Mouse (Mus musculus) forebrain, embryonic 16.5 days (tissue): ENCODE data around the gene Slc4a5. TPM values are rescaled to one million over a fixed set of nuclear protein-coding genes. Genes with fewer than 3 reads are reported as not detected.
A peak's percentile ranks its signal among the peaks of the same experiment; 100 is the strongest.

Source experiments
- ATAC-seq: fragments of 200-750 bp; cut with Nextera tagmentation; 2 replicates; pipeline ENCODE4 v1.8.0; 2017; ENCODE audit warnings: mild to moderate bottlenecking, moderate library complexity
- H3K27ac ChIP-seq: fragments of 300-500 bp; sonication (generic); 2 replicates; pipeline ENCODE4 v1.5.1; 2014; ENCODE audit warnings: low read length, control low read depth
- H3K27me3 ChIP-seq: fragments of 300-500 bp; sonication (generic); replicated peaks from 2 replicates; pipeline ENCODE4 v1.6.1; 2014; ENCODE audit warnings: low read length; ENCODE audit not compliant: control insufficient read depth, insufficient read depth
- H3K36me3 ChIP-seq: fragments of 300-500 bp; sonication (generic); 2 replicates; pipeline ENCODE4 v1.6.1; 2014; ENCODE audit not compliant: control insufficient read depth, insufficient read depth
- H3K4me1 ChIP-seq: fragments of 300-500 bp; sonication (generic); replicated peaks from 2 replicates; pipeline ENCODE4 v1.6.1; 2014; ENCODE audit warnings: low read length; ENCODE audit not compliant: control insufficient read depth, insufficient read depth
- H3K4me2 ChIP-seq: fragments of 300-500 bp; sonication (generic); 2 replicates; pipeline ENCODE4 v1.6.1; 2014; ENCODE audit warnings: mild to moderate bottlenecking, low read length, control low read depth
- H3K4me3 ChIP-seq: fragments of 300-500 bp; sonication (generic); replicated peaks from 2 replicates; pipeline ENCODE4 v1.5.1; 2014; ENCODE audit warnings: mild to moderate bottlenecking, low read length, control low read depth
- H3K9ac ChIP-seq: fragments of 300-500 bp; sonication (generic); replicated peaks from 2 replicates; pipeline ENCODE4 v1.6.1; 2014; ENCODE audit warnings: low read depth, low read length, control low read depth
- H3K9me3 ChIP-seq: fragments of 300-500 bp; sonication (generic); 2 replicates; pipeline ENCODE4 v1.6.1; 2016; ENCODE audit warnings: low read length; ENCODE audit not compliant: control insufficient read depth
- WGBS: fragments of 180-500 bp; shearing (Covaris S2); extraction: QIAGEN DNeasy Blood & Tissue Kit; methylation state at CpG from one replicate; pipeline ENCODE4 v1.1.7; 2014; 5-methylcytosine and 5-hydroxymethylcytosine counted together
- polyA plus RNA-seq: library from polyadenylated mRNA; unstranded; fragments of >200 nt; fragmentation: Nextera tagmentation; extraction: Ambion mirVana; gene quantifications from 2 replicates; pipeline ENCODE4 v1.2.1, GENCODE M21; 2015

The Slc4a5 gene
- polyA plus RNA-seq, 1 experiment from 2014 or later, result 0.52 TPM

- peaks cover 13% of the 10 kb centered on the region for H3K4me1 ChIP-seq
- peaks cover 15% of the 10 kb centered on the region for H3K36me3 ChIP-seq
- ATAC-seq, result no peak
- no peak overlapping the region for H3K9ac ChIP-seq
- H3K9me3 ChIP-seq, result no peaks in the 10 kb centered on the region
- no peaks in the 10 kb centered on the region for H3K27me3 ChIP-seq
- WGBS, result 93% methylated on average over 7 of the region's 7 CpGs
- H3K4me2 ChIP-seq, result no peak overlapping the region
- H3K4me3 ChIP-seq, result no peak overlapping the region
- no peak overlapping the region for H3K27ac ChIP-seq
Observed at GRCm38 (mm10) chr6:83312021-83312420, 92.4 kb downstream of the Slc4a5 start.

- Histone ChIP-seq H3K9ac (no peak overlapping the region), H3K4me2 (no peak overlapping the region), H3K27ac (no peak overlapping the region), H3K4me3 (no peak overlapping the region), H3K36me3 (peaks cover 15% of the 10 kb centered on the region), H3K9me3 (no peaks in the 10 kb centered on the region), H3K4me1 (peaks cover 13% of the 10 kb centered on the region), H3K27me3 (no peaks in the 10 kb centered on the region)
- WGBS, result 91% methylated on average over 8 of the region's 8 CpGs
- no peak for ATAC-seq
Observed at GRCm38 (mm10) chr6:83312514-83312913, 92.9 kb downstream of the Slc4a5 start.

DNA sequence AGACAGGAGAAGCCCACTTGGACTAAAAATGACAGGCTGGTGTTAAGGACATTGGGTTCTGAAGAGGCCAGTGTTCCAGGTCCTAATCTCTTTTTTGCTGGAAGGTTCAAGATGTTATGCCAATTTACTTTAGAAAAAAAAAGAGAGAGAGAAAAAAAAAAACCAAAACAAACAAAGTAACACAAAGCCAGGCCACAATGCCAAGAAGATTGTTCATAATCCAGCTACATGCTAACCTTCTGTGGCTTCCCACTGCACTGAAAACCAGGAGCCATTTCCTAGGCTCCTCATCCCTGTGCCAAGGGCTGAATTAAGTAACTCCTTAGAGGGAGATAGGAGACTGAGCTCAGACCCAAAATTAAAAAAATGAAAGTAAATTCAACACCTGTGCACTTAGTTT lies 95.7 kb downstream of the Slc4a5 start:
- no peak overlapping the region for H3K27ac ChIP-seq
- peaks cover 13% of the 10 kb centered on the region for H3K4me1 ChIP-seq
- H3K4me2 ChIP-seq, result peak overlapping the region; percentile 90; the same call in 1 of the 2 replicates
- no peak overlapping the region for H3K4me3 ChIP-seq
- H3K36me3 ChIP-seq, result peaks cover 3% of the 10 kb centered on the region
- ATAC-seq, result no peak
- no peaks in the 10 kb centered on the region for H3K9me3 ChIP-seq
- no peak overlapping the region for H3K9ac ChIP-seq
- no peaks in the 10 kb centered on the region for H3K27me3 ChIP-seq

- 3% methylated on average over 10 of the region's 10 CpGs for WGBS
- Histone ChIP-seq H3K27ac (no peak overlapping the region), H3K4me2 (peak overlapping the region; percentile 90), H3K9me3 (no peaks in the 10 kb centered on the region), H3K4me1 (peaks cover 13% of the 10 kb centered on the region), H3K27me3 (no peaks in the 10 kb centered on the region), H3K9ac (0 out of 2 replicates have a peak overlapping the region, but pooled peaks have one; percentile 5), H3K4me3 (peak overlapping the region; percentile 17), H3K36me3 (peaks cover 3% of the 10 kb centered on the region)
- ATAC-seq, result no peak
Observed at GRCm38 (mm10) chr6:83316022-83316421, 96.4 kb downstream of the Slc4a5 start.

- H3K4me3 ChIP-seq, result peak overlapping the region; percentile 100
- H3K27me3 ChIP-seq, result no peaks in the 10 kb centered on the region
- H3K9me3 ChIP-seq, result no peaks in the 10 kb centered on the region
- under 1% methylated on average over 52 of the region's 52 CpGs for WGBS
- H3K4me1 ChIP-seq, result peaks cover 13% of the 10 kb centered on the region
- peak; percentile 99 for ATAC-seq
- H3K36me3 ChIP-seq, result no peaks in the 10 kb centered on the region
- peak overlapping the region; percentile 63 for H3K27ac ChIP-seq
- H3K9ac ChIP-seq, result peak overlapping the region; percentile 88
- peak overlapping the region; percentile 90 for H3K4me2 ChIP-seq
Observed at GRCm38 (mm10) chr6:83317108-83317741, 97.6 kb downstream of the Slc4a5 start.

GRCm38 (mm10) chr6:83321927-83322326 lies 102.3 kb downstream of the Slc4a5 start:
- no peak for ATAC-seq
- Histone ChIP-seq H3K4me2 (no peak overlapping the region), H3K4me1 (peaks cover 10% of the 10 kb centered on the region), H3K9me3 (no peaks in the 10 kb centered on the region), H3K4me3 (no peak overlapping the region), H3K27ac (no peak overlapping the region), H3K36me3 (no peaks in the 10 kb centered on the region), H3K9ac (no peak overlapping the region), H3K27me3 (no peaks in the 10 kb centered on the region)
- 60% methylated on average over 1 of the region's 1 CpGs for WGBS

GRCm38 (mm10) chr6:83322794-83323193 lies 103.2 kb downstream of the Slc4a5 start:
- Histone ChIP-seq H3K4me1 (peaks cover 15% of the 10 kb centered on the region), H3K4me2 (no peak overlapping the region), H3K27me3 (no peaks in the 10 kb centered on the region), H3K27ac (no peak overlapping the region), H3K9ac (no peak overlapping the region), H3K4me3 (no peak overlapping the region), H3K9me3 (no peaks in the 10 kb centered on the region), H3K36me3 (no peaks in the 10 kb centered on the region)
- no peak for ATAC-seq
- 64% methylated on average over 2 of the region's 2 CpGs for WGBS

- no peak overlapping the region for H3K27ac ChIP-seq
- no peak overlapping the region for H3K9ac ChIP-seq
- no peak overlapping the region for H3K4me3 ChIP-seq
- H3K9me3 ChIP-seq, result no peaks in the 10 kb centered on the region
- no peak overlapping the region for H3K4me2 ChIP-seq
- 76% methylated on average over 8 of the region's 8 CpGs for WGBS
- peaks cover 16% of the 10 kb centered on the region for H3K4me1 ChIP-seq
- ATAC-seq, result no peak
- no peaks in the 10 kb centered on the region for H3K27me3 ChIP-seq
- no peaks in the 10 kb centered on the region for H3K36me3 ChIP-seq
Observed at GRCm38 (mm10) chr6:83323652-83324419, 104.2 kb downstream of the Slc4a5 start.

DNA sequence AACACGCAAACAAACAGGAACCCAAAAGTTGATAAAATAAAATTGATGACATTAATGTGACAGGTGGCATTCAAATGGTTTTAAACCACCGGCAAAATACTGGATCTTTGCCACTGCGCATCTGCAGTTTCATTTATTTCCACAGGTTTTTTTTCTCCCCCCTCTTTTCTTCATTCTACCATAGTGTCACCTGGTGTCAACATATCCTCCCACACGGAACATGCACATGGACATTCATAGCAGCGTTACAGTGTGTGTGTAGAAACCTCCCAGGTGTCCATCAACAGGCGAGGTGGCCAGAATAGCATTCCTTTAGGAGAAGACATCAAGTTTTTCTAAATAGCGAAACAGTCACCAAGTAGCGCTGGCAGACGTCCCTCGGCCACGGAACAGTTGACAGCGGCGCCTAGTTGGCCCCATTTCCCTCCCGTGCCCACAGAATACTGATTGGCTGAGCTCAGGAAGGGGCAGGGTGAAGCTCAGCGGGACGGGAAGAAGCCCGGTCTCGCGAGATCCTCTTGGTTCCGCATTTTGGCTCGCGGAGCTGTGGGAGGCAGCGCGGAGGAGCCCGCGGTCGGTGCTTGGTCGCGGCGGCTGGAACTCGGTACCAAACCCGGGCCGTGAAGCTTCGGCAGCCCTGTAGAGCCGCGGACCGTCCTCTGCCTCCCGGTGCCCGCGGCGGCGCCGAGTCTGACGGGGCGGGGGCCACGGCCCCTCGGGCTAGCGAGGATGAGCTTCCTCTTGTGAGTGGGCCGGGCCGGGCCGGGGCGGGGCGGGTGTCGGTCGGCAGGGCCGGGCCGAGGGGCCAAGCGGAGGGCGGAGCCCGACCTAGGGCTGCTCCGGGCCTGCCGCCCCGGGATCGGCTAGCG lies 106.1 kb downstream of the Slc4a5 start, which contains the start of the genes Mthfd2 and Mob1a:
Mthfd2 (minus strand) TSS at position 384 of the 869 bp plus-strand sequence.
Mob1a (plus strand) TSS at position 492 of the 869 bp plus-strand sequence.
- H3K4me3 ChIP-seq, result peak within 1 kb of the TSS; percentile 69
- peaks cover 16% of the 10 kb centered on the region for H3K4me1 ChIP-seq
- peak within 1 kb of the TSS; percentile 89 for H3K27ac ChIP-seq
- WGBS, result under 1% methylated on average over 63 of the region's 65 CpGs
- peak within 1 kb of the TSS; percentile 96 for H3K9ac ChIP-seq
- peak within 1 kb of the TSS; percentile 92 for H3K4me2 ChIP-seq
- peaks cover 6% of the 10 kb centered on the region for H3K36me3 ChIP-seq
- H3K9me3 ChIP-seq, result no peaks in the 10 kb centered on the region
- H3K27me3 ChIP-seq, result no peaks in the 10 kb centered on the region
- ATAC-seq, result peak; percentile 99
